ENCODE assay signal across 12 mouse cellular contexts in genomic region chr1:93079602-93080001, GRCm38 (mm10). TPM values are rescaled to one million over a fixed set of nuclear protein-coding genes. Genes with fewer than 3 reads are reported as not detected.
A peak's percentile ranks its signal among the peaks of the same experiment; 100 is the strongest.
DNase-seq lines count a peak whose midpoint lies in the region; ATAC-seq lines count a peak whose summit lies in the region.
"Had no signal": no experiment of that assay in that cellular context is flagged by ENCODE, and none has a peak within 500 bp of the region (broad histone marks: within the 10 kb centered on the region; RNA-seq: fewer than 3 reads in every experiment).

No protein-coding gene starts in this region.

- no peaks in the 10 kb centered on the region for H3K27me3 ChIP-seq in hindbrain, embryonic 10.5 days (ENCODE audit: insufficient read depth, poor library complexity, severe bottlenecking)
- H3K27me3 ChIP-seq in limb, embryonic 12.5 days, result no peaks in the 10 kb centered on the region

- ATAC-seq in limb, embryonic 12.5 days (ENCODE audit: insufficient number of reproducible peaks, insufficient read depth, low FRiP score, low TSS enrichment, low read depth), result no peak
- ATAC-seq: liver, postnatal 0 days had no signal

- no peak overlapping the region for H3K4me3 ChIP-seq in hindbrain, embryonic 10.5 days
- no peak overlapping the region for H3K4me3 ChIP-seq in limb, embryonic 12.5 days (replicated peaks)

- peaks cover 29% of the 10 kb centered on the region for H3K4me1 ChIP-seq in hindbrain, embryonic 10.5 days (replicated peaks)
- peaks cover 15% of the 10 kb centered on the region for H3K4me1 ChIP-seq in limb, embryonic 12.5 days (replicated peaks)

- 60% methylated on average over 3 of the region's 3 CpGs for WGBS in hindbrain, embryonic 10.5 days
- WGBS in limb, embryonic 12.5 days, result 63% methylated on average over 3 of the region's 3 CpGs

- H3K9ac ChIP-seq in limb, embryonic 12.5 days (replicated peaks), result no peak overlapping the region
- H3K9ac ChIP-seq: liver, postnatal 0 days had no signal

- peak overlapping the region; percentile 78 for H3K27ac ChIP-seq in hindbrain, embryonic 10.5 days
- H3K27ac ChIP-seq in limb, embryonic 12.5 days, result peak overlapping the region; percentile 64

- no peaks in the 10 kb centered on the region for H3K9me3 ChIP-seq in hindbrain, embryonic 10.5 days
- H3K9me3 ChIP-seq in limb, embryonic 12.5 days, result no peaks in the 10 kb centered on the region

- peak; percentile 42 for DNase-seq in right cerebral cortex, postnatal 4 days
- no peak for DNase-seq in right cerebral cortex, postnatal 36 days (ENCODE audit: low spot score in 2 of 2)
- DNase-seq in hindbrain, embryonic 10.5 days (ENCODE audit: low spot score), result peak; percentile 27
- DNase-seq in retina, postnatal 1 day, result peak; percentile 98
- DNase-seq in heart, adult 11 months, result no peak
- DNase-seq in cerebellum, adult 9-10 months, result no peak
- no peak for DNase-seq in gastrocnemius, adult 8-10 months (ENCODE audit: low spot score in 2 of 2)
- DNase-seq: liver, postnatal 0 days; thymus, postnatal 4 days had no signal

- H3K36me3 ChIP-seq in hindbrain, embryonic 10.5 days, result peaks cover 73% of the 10 kb centered on the region
- no peaks in the 10 kb centered on the region for H3K36me3 ChIP-seq in limb, embryonic 12.5 days

- H3K4me2 ChIP-seq in limb, embryonic 12.5 days, result no peak overlapping the region

RNA-seq across cellular contexts. Expression of gene Kif1a, which starts 22.1 kb away (rescaled TPM):
- polyA plus RNA-seq in hindbrain, embryonic 10.5 days (2016; fragmentation: Nextera tagmentation; extraction: Ambion mirVana), result 48.2 and 79.0 TPM in 2 replicates
- polyA plus RNA-seq in limb, embryonic 12.5 days (2016; fragmentation: Nextera tagmentation; extraction: Ambion mirVana), result 10.3 and 12.4 TPM in 2 replicates
- total RNA-seq in gastrocnemius, adult 8-10 months (2022), result 1 to 10 TPM in 2 of 4 experiments, under 1 TPM in 2; 0.63 to 2.3 (median 1.0) TPM

RNA-seq across cellular contexts. Expression of gene Agxt, which starts 55.4 kb away (rescaled TPM):
- polyA plus RNA-seq in hindbrain, embryonic 10.5 days (2016; fragmentation: Nextera tagmentation; extraction: Ambion mirVana), result not detected in 2 replicates
- polyA plus RNA-seq in limb, embryonic 12.5 days (2016; fragmentation: Nextera tagmentation; extraction: Ambion mirVana), result not detected in 2 replicates
- not detected for total RNA-seq in gastrocnemius, adult 8-10 months (2022)
- total RNA-seq: layer of hippocampus, adult 18-20 months had no signal
- polyA plus RNA-seq: intestine, embryonic 14.5 days had no signal

Comparison
In these comparisons a context has a peak if more than half of its experiments do, and no peak if none do; other contexts are left out.
1. DNase-seq: peak in right cerebral cortex, postnatal 4 days (single experiment), hindbrain, embryonic 10.5 days (single experiment) and retina, postnatal 1 day (single experiment); none in right cerebral cortex, postnatal 36 days (0 of 2), heart, adult 11 months (single experiment), cerebellum, adult 9-10 months (single experiment) and gastrocnemius, adult 8-10 months (0 of 2).